Mouse (Mus musculus) neutrophil, adult 5-6 weeks (primary cell): ENCODE results near the gene Lcn2. TPM values are rescaled to one million over a fixed set of nuclear protein-coding genes. Genes with fewer than 3 reads are reported as not detected.

ENCODE experiments used
- ATAC-seq: fragments of 151-379, 151-347 bp; 2 replicates; pipeline ENCODE4 v1.8.0; 2017; ENCODE audit warnings: mild to moderate bottlenecking, moderate TSS enrichment; ENCODE audit not compliant: insufficient number of reproducible peaks, poor library complexity, low FRiP score, severe bottlenecking; ENCODE audit errors: extremely low read depth
- total RNA-seq: library from RNA; stranded (forward); fragments of 200-1000 nt; gene quantifications from 2 replicates; pipeline ENCODE4 v1.2.3, GENCODE M21; 2017

Gene Lcn2
- total RNA-seq, 1 experiment from 2014 or later: 246 TPM

GRCm38 (mm10) chr2:32350471-32351051, 37.5 kb downstream of the Lcn2 start:
- ATAC-seq: no peak

GRCm38 (mm10) chr2:32349625-32350255, 38.3 kb downstream of the Lcn2 start:
- ATAC-seq: no peak

- ATAC-seq: no peak
Observed at GRCm38 (mm10) chr2:32348311-32348710, 39.7 kb downstream of the Lcn2 start.

- no peak for ATAC-seq
Observed at GRCm38 (mm10) chr2:32347019-32347418, 41.0 kb downstream of the Lcn2 start.

- ATAC-seq: no peak
Observed at GRCm38 (mm10) chr2:32344598-32345321, 43.3 kb downstream of the Lcn2 start.

- no peak for ATAC-seq
Observed at GRCm38 (mm10) chr2:32344056-32344455, 44.0 kb downstream of the Lcn2 start.

GRCm38 (mm10) chr2:32343351-32343671, 44.7 kb downstream of the Lcn2 start:
- ATAC-seq: no peak

- ATAC-seq: no peak
Observed at GRCm38 (mm10) chr2:32342539-32343350, 45.3 kb downstream of the Lcn2 start.

- no peak for ATAC-seq
Observed at GRCm38 (mm10) chr2:32342039-32342438, 46.0 kb downstream of the Lcn2 start.

GRCm38 (mm10) chr2:32341634-32341939, 46.5 kb downstream of the Lcn2 start:
- ATAC-seq: no peak

GRCm38 (mm10) chr2:32340836-32341633, 47.0 kb downstream of the Lcn2 start:
- ATAC-seq: no peak

GRCm38 (mm10) chr2:32339912-32340642, 48.0 kb downstream of the Lcn2 start:
- ATAC-seq: no peak

GRCm38 (mm10) chr2:32335888-32336287, 52.2 kb downstream of the Lcn2 start:
- no peak for ATAC-seq

Other genes with a start within 250 kb of the Lcn2 start
- 36.7 and 37.0 TPM in 2 replicates for gene Prrc2b, start 237.2 kb downstream of the Lcn2 start, total RNA-seq
- gene Pomt1, start 151.7 kb downstream of the Lcn2 start, total RNA-seq: 11.6 and 18.3 TPM in 2 replicates
- 26.0 and 30.3 TPM in 2 replicates for gene Uck1, start 128.1 kb downstream of the Lcn2 start, total RNA-seq
- 70.1 and 88.5 TPM in 2 replicates for gene Golga2, start 100.9 kb downstream of the Lcn2 start, total RNA-seq
- gene Swi5, start 100.2 kb downstream of the Lcn2 start, total RNA-seq: 82.5 and 89.9 TPM in 2 replicates
- gene Ciz1, start 35.9 kb downstream of the Lcn2 start, total RNA-seq: 120 and 134 TPM in 2 replicates
- not detected in 2 replicates for gene Dnm1, start 34.9 kb downstream of the Lcn2 start, total RNA-seq
- 31.8 and 39.5 TPM in 2 replicates for gene 1110008P14Rik, start 6.3 kb downstream of the Lcn2 start, total RNA-seq
- 2.9 and 4.1 TPM in 2 replicates for gene Ptges2, start 7.6 kb upstream of the Lcn2 start, total RNA-seq
- 6.1 and 6.4 TPM in 2 replicates for gene Naif1, start 62.2 kb upstream of the Lcn2 start, total RNA-seq
- 15.2 and 17.8 TPM in 2 replicates for gene Slc25a25, start 63.2 kb upstream of the Lcn2 start, total RNA-seq
- 36.8 and 38.4 TPM in 2 replicates for gene Fam102a, start 147.1 kb upstream of the Lcn2 start, total RNA-seq
- gene Dpm2, start 182.6 kb upstream of the Lcn2 start, total RNA-seq: 38.6 and 47.6 TPM in 2 replicates
- 1.3 and 1.4 TPM in 2 replicates for gene Pip5kl1, start 186.5 kb upstream of the Lcn2 start, total RNA-seq
- not detected in 2 replicates for gene 9430097D07Rik, start 187.4 kb upstream of the Lcn2 start, total RNA-seq
- gene St6galnac4, start 198.8 kb upstream of the Lcn2 start, total RNA-seq: 13.6 and 16.9 TPM in 2 replicates
- 4.7 and 5.4 TPM in 2 replicates for gene St6galnac6, start 211.5 kb upstream of the Lcn2 start, total RNA-seq
- gene Ak1, start 233.5 kb upstream of the Lcn2 start, total RNA-seq: not detected in 2 replicates